Mouse (Mus musculus) hindbrain, embryonic 15.5 days (tissue): ENCODE data around the gene Zbed4. TPM values are rescaled to one million over a fixed set of nuclear protein-coding genes. Genes with fewer than 3 reads are reported as not detected.
A peak's percentile ranks its signal among the peaks of the same experiment; 100 is the strongest.

Experiments
- ATAC-seq: fragments of 200-750 bp; cut with Nextera tagmentation; 2 replicates; pipeline ENCODE4 v1.8.0; 2017; ENCODE audit warnings: low read depth, moderate number of reproducible peaks, moderate TSS enrichment; ENCODE audit not compliant: low FRiP score
- H3K27ac ChIP-seq: fragments of 300-500 bp; sonication (generic); replicated peaks from 2 replicates; pipeline ENCODE4 v1.5.1; 2015; ENCODE audit warnings: mild to moderate bottlenecking, inconsistent platforms
- H3K27me3 ChIP-seq: fragments of 300-500 bp; sonication (generic); 2 replicates; pipeline ENCODE4 v1.6.1; 2015; ENCODE audit warnings: control low read depth, inconsistent platforms
- H3K36me3 ChIP-seq: fragments of 300-500 bp; sonication (generic); 2 replicates; pipeline ENCODE4 v1.6.1; 2015; ENCODE audit warnings: control low read depth, inconsistent platforms
- H3K4me1 ChIP-seq: fragments of 300-500 bp; sonication (generic); replicated peaks from 2 replicates; pipeline ENCODE4 v1.6.1; 2015; ENCODE audit warnings: control low read depth, inconsistent platforms
- H3K4me2 ChIP-seq: fragments of 300-500 bp; sonication (generic); 2 replicates; pipeline ENCODE4 v1.6.1; 2015; ENCODE audit warnings: moderate library complexity, mild to moderate bottlenecking, inconsistent platforms
- H3K4me3 ChIP-seq: fragments of 300-500 bp; sonication (generic); 2 replicates; pipeline ENCODE4 v1.5.1; 2015; ENCODE audit warnings: mild to moderate bottlenecking, inconsistent platforms
- H3K9ac ChIP-seq: fragments of 300-500 bp; sonication (generic); 2 replicates; pipeline ENCODE4 v1.6.1; 2015; ENCODE audit warnings: inconsistent platforms
- H3K9me3 ChIP-seq: fragments of 300-500 bp; sonication (generic); 2 replicates; pipeline ENCODE4 v1.6.1; 2016; ENCODE audit warnings: control low read depth, inconsistent platforms
- WGBS: fragments of 180-500 bp; shearing (Covaris S2); methylation state at CpG from one replicate; pipeline ENCODE4 v1.1.7; 2015; 5-methylcytosine and 5-hydroxymethylcytosine counted together
- polyA plus RNA-seq: library from polyadenylated mRNA; unstranded; fragments of >200 nt; fragmentation: Nextera tagmentation; extraction: Ambion mirVana; gene quantifications from 2 replicates; pipeline ENCODE4 v1.2.1, GENCODE M21; 2015

The Zbed4 gene
- polyA plus RNA-seq, 1 experiment from 2014 or later: 14.6 TPM

DNA sequence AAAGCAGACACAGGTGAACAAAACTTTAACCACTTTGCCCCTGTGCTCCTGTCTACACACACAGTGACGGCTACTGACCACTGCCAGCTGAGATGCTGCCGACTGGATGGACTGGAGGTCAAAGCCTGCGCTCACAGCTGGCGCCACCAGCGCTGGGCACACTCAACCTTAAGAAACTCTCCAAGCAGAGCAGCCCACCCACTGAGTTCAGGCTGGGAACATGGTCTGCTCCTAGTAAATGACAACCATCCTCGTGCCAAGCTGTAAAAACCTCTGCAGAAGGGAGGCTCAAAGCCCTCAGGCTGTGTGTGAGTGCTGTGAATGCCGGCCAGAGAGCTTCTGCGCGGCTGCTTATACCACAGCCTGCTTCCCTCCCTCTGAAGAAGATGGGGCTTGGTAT, 34.2 kb upstream of the Zbed4 start:
- Histone ChIP-seq H3K9ac (no peak overlapping the region), H3K27ac (no peak overlapping the region), H3K4me3 (no peak overlapping the region), H3K27me3 (no peaks in the 10 kb centered on the region), H3K4me2 (no peak overlapping the region), H3K9me3 (no peaks in the 10 kb centered on the region), H3K36me3 (peaks cover 51% of the 10 kb centered on the region), H3K4me1 (0 out of 2 replicates have a peak, but pooled peaks cover 12% of the 10 kb centered on the region)
- ATAC-seq: no peak
- 54% methylated on average over 9 of the region's 9 CpGs for WGBS

GRCm38 (mm10) chr15:88723205-88723604, 28.3 kb upstream of the Zbed4 start:
- 0 out of 2 replicates have a peak, but pooled peaks cover 9% of the 10 kb centered on the region for H3K4me1 ChIP-seq
- no peak for ATAC-seq
- no peaks in the 10 kb centered on the region for H3K27me3 ChIP-seq
- no peak overlapping the region for H3K4me2 ChIP-seq
- no peak overlapping the region for H3K9ac ChIP-seq
- H3K9me3 ChIP-seq: no peaks in the 10 kb centered on the region
- H3K27ac ChIP-seq: no peak overlapping the region
- H3K4me3 ChIP-seq: no peak overlapping the region
- peaks cover 56% of the 10 kb centered on the region for H3K36me3 ChIP-seq
- 91% methylated on average over 6 of the region's 6 CpGs for WGBS

DNA sequence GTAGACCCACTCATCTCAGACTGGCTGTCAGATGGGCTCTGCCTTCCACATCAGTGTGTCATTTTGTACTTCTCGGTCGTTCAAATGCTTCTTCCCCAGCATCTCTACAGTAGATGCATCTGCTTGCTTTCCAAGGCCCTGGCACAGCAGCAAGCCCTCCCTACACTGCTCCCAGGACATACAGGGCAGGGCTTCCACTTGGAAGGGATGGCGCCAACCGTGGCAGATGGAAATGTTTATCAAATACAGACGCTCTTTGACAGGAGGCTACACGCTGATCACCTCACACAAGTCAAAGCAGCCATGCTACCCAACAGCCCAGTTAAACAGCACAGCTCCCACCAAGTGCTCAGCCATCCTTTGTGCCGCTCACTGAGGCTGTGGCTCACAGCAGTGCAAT, 27.1 kb upstream of the Zbed4 start:
- H3K9me3 ChIP-seq: no peaks in the 10 kb centered on the region
- H3K4me1 ChIP-seq: 0 out of 2 replicates have a peak, but pooled peaks cover 9% of the 10 kb centered on the region
- 73% methylated on average over 7 of the region's 7 CpGs for WGBS
- no peak overlapping the region for H3K9ac ChIP-seq
- H3K27ac ChIP-seq: no peak overlapping the region
- no peaks in the 10 kb centered on the region for H3K27me3 ChIP-seq
- H3K4me3 ChIP-seq: no peak overlapping the region
- peaks cover 58% of the 10 kb centered on the region for H3K36me3 ChIP-seq
- no peak overlapping the region for H3K4me2 ChIP-seq
- ATAC-seq: no peak

- Histone ChIP-seq H3K4me3 (no peak overlapping the region), H3K4me1 (0 out of 2 replicates have a peak, but pooled peaks cover 9% of the 10 kb centered on the region), H3K4me2 (no peak overlapping the region), H3K36me3 (peaks cover 62% of the 10 kb centered on the region), H3K27me3 (no peaks in the 10 kb centered on the region), H3K9ac (no peak overlapping the region), H3K27ac (no peak overlapping the region), H3K9me3 (no peaks in the 10 kb centered on the region)
- WGBS: 90% methylated on average over 5 of the region's 5 CpGs
- no peak for ATAC-seq
These were observed 26.4 kb upstream of the Zbed4 start for GRCm38 (mm10) chr15:88725036-88725435.

GRCm38 (mm10) chr15:88727204-88727603, 24.3 kb upstream of the Zbed4 start:
- H3K9ac ChIP-seq: no peak overlapping the region
- WGBS: 85% methylated on average over 3 of the region's 3 CpGs
- H3K4me3 ChIP-seq: no peak overlapping the region
- no peak overlapping the region for H3K27ac ChIP-seq
- H3K4me2 ChIP-seq: no peak overlapping the region
- peaks cover 26% of the 10 kb centered on the region for H3K4me1 ChIP-seq
- no peaks in the 10 kb centered on the region for H3K9me3 ChIP-seq
- H3K36me3 ChIP-seq: peaks cover 58% of the 10 kb centered on the region
- no peak for ATAC-seq
- H3K27me3 ChIP-seq: no peaks in the 10 kb centered on the region

DNA sequence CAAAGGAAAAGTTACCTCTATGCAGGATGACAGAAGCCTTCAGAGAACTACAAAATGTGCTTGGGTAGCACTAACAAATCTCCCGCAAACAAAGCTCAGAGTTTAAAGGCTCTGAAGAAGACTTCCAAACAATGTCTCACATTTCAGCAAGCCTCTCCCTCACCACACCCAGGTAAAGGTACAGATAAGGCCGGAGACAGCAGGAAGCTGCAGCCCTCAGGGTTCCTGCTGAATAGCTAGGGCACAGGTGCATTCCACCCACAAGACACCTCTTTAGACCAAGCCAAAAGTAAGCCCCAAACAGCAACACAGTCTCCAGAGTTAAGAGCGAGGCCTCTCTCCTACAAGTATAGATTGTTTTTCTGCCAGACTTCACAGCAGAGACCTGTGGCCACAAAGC, 20.7 kb upstream of the Zbed4 start:
- no peaks in the 10 kb centered on the region for H3K27me3 ChIP-seq
- H3K9ac ChIP-seq: no peak overlapping the region
- no peak for ATAC-seq
- peaks cover 31% of the 10 kb centered on the region for H3K4me1 ChIP-seq
- H3K4me3 ChIP-seq: no peak overlapping the region
- H3K36me3 ChIP-seq: peaks cover 34% of the 10 kb centered on the region
- WGBS: 87% methylated on average over 3 of the region's 3 CpGs
- no peak overlapping the region for H3K4me2 ChIP-seq
- no peak overlapping the region for H3K27ac ChIP-seq
- no peaks in the 10 kb centered on the region for H3K9me3 ChIP-seq

DNA sequence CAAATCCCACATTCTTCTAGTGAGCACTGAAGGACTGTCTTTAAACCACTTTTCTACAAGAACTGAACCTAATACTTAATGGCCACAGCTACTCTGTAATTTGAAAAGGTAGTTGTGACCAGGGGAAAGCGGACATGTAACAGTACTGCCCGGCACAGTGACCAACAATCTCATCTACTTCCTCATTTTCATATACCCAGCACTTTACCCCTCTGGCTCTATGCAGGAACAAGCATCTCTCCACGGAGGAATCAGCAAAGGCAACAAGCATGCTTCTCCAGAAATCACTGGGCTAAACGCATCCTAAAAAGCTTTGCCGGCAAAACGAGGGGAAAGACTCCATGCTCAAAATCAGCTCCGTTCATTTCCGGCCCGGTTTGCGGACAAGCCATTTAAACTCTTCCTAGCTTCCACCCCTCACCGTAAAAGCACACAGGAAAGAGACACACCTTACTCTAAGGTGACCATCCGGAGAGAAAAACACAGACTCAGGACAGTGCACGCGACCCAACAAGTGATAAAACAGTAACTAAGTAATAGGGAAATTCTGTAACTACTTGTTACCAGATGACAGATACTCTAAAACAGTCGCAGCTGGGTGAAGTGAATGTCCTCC, 18.9 kb upstream of the Zbed4 start:
- 31% methylated on average over 15 of the region's 15 CpGs for WGBS
- Histone ChIP-seq H3K27me3 (no peaks in the 10 kb centered on the region), H3K4me3 (peak overlapping the region; percentile 87), H3K4me1 (peaks cover 31% of the 10 kb centered on the region), H3K4me2 (peak overlapping the region; percentile 91), H3K36me3 (peaks cover 23% of the 10 kb centered on the region), H3K9ac (peak overlapping the region; percentile 98), H3K27ac (peak overlapping the region; percentile 86), H3K9me3 (no peaks in the 10 kb centered on the region)
- ATAC-seq: no peak

DNA sequence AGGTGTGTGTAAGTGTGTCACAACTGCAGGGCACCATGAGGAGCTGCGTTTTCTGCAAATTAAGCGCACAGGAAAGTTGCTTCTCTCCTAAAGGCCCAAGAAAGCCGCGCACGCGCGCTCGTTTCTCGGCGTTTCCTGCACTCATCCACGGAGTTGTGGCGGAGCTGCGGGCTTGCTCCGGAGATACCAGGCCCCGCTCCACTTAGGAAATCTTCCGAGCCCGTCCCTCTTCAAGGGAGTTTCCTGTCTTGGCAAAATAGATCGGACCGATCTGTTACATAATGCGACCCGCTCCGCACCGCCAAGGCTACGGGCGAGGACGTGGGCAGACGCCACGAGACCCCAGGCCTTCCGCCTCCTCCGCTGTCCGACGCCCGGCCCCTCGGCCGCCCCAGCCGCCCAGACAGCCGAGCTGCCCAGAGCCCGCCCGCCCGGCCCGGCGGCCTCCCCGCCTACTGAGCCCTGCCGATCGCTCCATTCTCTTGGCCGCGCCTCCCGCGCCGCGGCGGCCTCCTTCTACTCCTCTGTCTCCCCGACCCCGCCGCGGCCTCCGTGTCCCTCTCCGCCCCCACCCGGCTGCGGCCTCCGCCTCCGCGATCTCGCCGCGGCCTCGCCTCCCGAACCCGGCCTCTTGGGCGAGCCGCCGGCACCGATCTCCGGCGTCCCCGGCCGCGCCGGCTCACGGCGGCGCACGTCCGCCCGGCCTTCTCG, 18.3 kb upstream of the Zbed4 start:
- peak overlapping the region; percentile 98 for H3K9ac ChIP-seq
- peaks cover 20% of the 10 kb centered on the region for H3K36me3 ChIP-seq
- ATAC-seq: peak; percentile 46; the same call in 1 of the 2 replicates
- peak overlapping the region; percentile 86 for H3K27ac ChIP-seq
- no peaks in the 10 kb centered on the region for H3K9me3 ChIP-seq
- H3K27me3 ChIP-seq: no peaks in the 10 kb centered on the region
- WGBS: under 1% methylated on average over 66 of the region's 86 CpGs
- peak overlapping the region; percentile 91 for H3K4me2 ChIP-seq
- peak overlapping the region; percentile 87 for H3K4me3 ChIP-seq
- peaks cover 31% of the 10 kb centered on the region for H3K4me1 ChIP-seq

DNA sequence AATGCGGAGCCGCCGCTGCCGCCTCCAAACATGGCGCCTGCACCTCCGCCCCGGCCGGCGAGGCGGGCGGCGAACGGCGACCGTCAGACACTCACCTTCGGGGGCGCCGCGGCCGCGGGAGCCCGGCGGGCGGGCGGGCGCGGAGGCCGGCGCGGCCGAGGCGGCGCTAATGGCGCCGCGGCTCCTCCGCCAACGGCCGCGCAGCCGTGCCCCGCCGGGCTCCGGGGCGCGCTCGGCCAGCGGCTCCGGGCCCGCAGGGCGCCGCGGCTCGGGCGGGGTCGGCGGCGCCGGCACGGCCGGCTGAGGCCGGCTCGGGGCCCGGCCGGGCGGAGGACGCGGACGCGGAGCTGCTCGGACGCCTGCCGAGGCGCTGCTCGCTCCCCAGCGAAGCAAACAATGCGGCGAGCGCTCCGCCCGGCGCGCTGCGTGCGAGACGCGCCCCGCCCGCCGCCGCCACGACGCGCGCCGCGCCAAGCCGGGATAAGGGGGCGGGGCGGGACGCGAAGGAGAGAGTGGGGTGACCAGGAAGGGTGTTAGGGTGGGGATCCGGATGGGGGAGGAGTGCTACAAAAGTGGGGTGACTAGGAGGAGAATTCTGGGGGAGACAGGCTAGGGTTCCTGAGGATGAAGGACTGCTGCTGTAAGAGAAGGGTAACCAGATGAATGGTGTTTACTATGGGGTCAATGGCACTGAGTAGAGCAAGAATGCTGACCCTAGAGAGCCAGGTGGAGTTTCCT, 17.5 kb upstream of the Zbed4 start, which contains the start of gene Brd1:
Brd1 (minus strand) TSS at position 400 of the 738 bp plus-strand sequence.
- H3K4me2 ChIP-seq: peak within 1 kb of the TSS; percentile 91
- H3K4me3 ChIP-seq: peak within 1 kb of the TSS; percentile 87
- WGBS: under 1% methylated on average over 65 of the region's 103 CpGs
- H3K27me3 ChIP-seq: no peaks in the 10 kb centered on the region
- H3K27ac ChIP-seq: peak within 1 kb of the TSS; percentile 86
- peak within 1 kb of the TSS; percentile 98 for H3K9ac ChIP-seq
- peak; percentile 85 for ATAC-seq
- H3K9me3 ChIP-seq: no peaks in the 10 kb centered on the region
- H3K36me3 ChIP-seq: peaks cover 14% of the 10 kb centered on the region
- H3K4me1 ChIP-seq: peaks cover 31% of the 10 kb centered on the region

DNA sequence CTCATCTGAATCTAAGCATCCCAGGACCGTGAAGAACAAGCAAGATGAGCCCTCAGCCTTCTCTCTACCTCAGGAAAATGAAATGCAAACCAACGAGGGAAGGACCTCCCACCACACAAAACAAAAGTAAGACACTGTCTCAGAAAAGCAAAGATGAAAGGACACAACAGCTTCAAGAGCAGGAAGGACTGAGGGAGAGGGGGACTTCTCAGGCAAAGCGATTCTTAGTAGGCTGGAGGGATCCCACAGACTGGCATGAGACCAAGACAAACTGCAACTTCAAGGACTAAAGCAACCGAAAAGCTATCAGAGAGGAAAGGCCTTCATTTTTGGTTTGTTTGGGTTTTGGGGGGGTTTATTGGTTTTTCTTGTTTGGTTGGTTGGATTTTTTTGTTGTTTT, 15.3 kb upstream of the Zbed4 start:
- Histone ChIP-seq H3K36me3 (no peaks in the 10 kb centered on the region), H3K4me2 (no peak overlapping the region), H3K27ac (no peak overlapping the region), H3K27me3 (no peaks in the 10 kb centered on the region), H3K9ac (no peak overlapping the region), H3K4me1 (peaks cover 24% of the 10 kb centered on the region), H3K4me3 (no peak overlapping the region), H3K9me3 (no peaks in the 10 kb centered on the region)
- WGBS: 75% methylated on average over 4 of the region's 4 CpGs
- ATAC-seq: no peak

DNA sequence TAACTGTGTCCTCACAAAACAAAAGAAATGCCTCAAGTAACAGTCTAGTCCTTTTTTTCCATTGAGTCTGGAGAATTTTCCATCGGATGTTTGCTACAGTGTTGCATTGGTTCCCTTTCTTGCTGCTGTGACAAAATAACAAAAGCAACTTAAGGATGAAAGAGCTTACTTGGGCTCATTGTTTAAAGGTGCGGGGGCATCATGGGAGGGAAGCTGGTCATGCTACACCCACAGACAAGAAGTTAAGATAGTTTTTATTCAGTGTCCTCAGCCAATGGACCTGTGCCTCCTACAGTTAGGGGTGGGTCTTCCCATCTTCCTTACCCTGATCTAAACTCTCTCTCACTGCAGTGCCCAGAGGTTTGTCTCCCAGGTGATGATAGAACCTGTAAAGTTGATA, 13.0 kb upstream of the Zbed4 start:
- Histone ChIP-seq H3K4me1 (peaks cover 6% of the 10 kb centered on the region), H3K27ac (no peak overlapping the region), H3K4me2 (no peak overlapping the region), H3K27me3 (no peaks in the 10 kb centered on the region), H3K4me3 (no peak overlapping the region), H3K36me3 (no peaks in the 10 kb centered on the region), H3K9me3 (no peaks in the 10 kb centered on the region), H3K9ac (no peak overlapping the region)
- no peak for ATAC-seq
- WGBS: 53% methylated on average over 2 of the region's 2 CpGs

DNA sequence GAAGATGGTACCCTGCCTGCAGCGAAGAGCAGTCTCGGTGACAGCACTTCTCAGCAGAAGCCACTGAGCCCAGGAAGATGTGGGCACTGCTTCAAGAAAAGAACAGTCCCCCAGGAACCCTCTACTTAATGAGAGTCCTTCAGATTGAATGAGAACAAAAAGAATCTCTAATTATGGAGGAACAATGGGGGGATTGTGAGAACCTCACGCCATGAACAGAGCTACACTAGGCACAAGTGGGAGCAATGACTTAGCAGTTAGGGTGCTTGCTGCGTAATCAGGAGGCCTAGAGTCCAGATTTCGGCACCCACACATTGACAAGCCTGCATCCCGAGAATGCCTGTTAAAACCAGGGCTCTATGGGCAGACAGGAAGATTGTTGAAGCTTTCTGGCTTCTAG, 10.1 kb upstream of the Zbed4 start:
- H3K36me3 ChIP-seq: no peaks in the 10 kb centered on the region
- no peak overlapping the region for H3K4me2 ChIP-seq
- no peaks in the 10 kb centered on the region for H3K27me3 ChIP-seq
- H3K4me3 ChIP-seq: no peak overlapping the region
- WGBS: 53% methylated on average over 6 of the region's 6 CpGs
- no peak overlapping the region for H3K9ac ChIP-seq
- H3K4me1 ChIP-seq: no peaks in the 10 kb centered on the region
- H3K9me3 ChIP-seq: no peaks in the 10 kb centered on the region
- no peak overlapping the region for H3K27ac ChIP-seq
- no peak for ATAC-seq
